Mouse (Mus musculus): ENCODE results near the gene Bmper. TPM values are rescaled to one million over a fixed set of nuclear protein-coding genes. Genes with fewer than 3 reads are reported as not detected.

Gene Bmper
- polyA plus RNA-seq, 1 experiment from 2014 or later, result 30.6 TPM

DNA sequence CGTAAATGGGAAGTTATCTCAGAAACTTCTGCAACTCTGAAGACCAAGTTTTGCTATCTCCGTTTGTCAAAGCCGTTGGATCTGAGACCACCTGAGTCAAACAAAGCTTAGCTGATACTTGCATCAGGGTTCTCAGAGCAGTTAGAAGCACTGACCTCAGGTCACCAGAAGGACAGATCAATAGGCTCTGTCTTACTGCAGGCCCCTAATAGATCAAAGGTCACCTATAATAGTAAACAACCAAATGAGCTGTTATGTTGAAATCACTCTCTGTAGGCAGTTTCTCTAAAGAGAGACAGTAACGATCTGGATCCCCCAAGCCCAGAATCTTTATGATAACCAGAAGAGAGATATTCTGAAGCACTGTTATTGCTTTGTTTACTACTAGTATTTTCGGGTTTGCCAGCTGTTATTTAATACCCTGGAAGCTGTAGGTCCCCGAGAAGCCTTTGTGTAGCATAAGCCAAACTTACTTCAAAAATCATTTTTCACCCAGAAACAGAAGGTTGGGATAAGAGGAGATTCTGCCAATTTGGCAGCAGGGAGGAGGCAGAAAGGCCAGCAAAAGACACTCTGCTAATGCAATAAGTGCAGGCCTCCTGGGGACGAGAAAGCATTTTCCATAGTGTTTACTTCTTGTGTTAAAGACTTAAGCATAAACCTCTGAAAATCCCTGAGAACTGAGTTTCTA is 224.5 kb downstream of the Bmper start:
- ATAC-seq (ENCODE audit: low read depth), result peak; percentile 67

DNA sequence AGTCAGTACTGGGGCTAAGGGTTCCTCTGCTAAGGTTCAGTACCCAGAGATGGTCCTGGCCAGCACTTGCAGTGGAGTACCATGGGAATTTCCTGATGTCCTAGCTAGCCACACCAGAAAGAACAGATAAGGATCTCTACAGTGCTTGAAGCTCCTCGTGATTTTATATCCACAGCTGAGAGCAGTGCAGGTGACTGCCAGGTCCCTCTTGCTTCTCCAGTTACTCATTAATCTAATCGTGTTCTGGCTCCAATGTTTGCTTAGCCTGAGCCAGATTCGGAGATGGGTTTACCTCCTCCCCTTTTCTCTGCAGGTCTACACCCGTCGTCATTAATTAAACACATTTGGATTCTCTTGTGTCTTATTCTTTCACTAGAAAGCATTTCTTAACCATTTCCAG is 230.4 kb downstream of the Bmper start:
- no peak overlapping the region for H3K9ac ChIP-seq (ENCODE audit: low read length)
- no peak overlapping the region for H3K4me3 ChIP-seq (ENCODE audit: low read length)
- H3K36me3 ChIP-seq (ENCODE audit: control insufficient read depth, insufficient read depth, low read length), result no peaks in the 10 kb centered on the region
- no peaks in the 10 kb centered on the region for H3K27me3 ChIP-seq (ENCODE audit: control insufficient read depth, insufficient read depth, low read depth, low read length)
- WGBS, result 28% methylated on average over 5 of the region's 5 CpGs
- no peaks in the 10 kb centered on the region for H3K9me3 ChIP-seq (ENCODE audit: control insufficient read depth, low read length)
- no peak overlapping the region for H3K27ac ChIP-seq (ENCODE audit: low read length)
- peaks cover 3% of the 10 kb centered on the region for H3K4me1 ChIP-seq (replicated peaks; ENCODE audit: control insufficient read depth, insufficient read depth, low read length)
- ATAC-seq (ENCODE audit: low read depth), result peak; percentile 83
- H3K4me2 ChIP-seq (ENCODE audit: low read depth, low read length), result no peak overlapping the region

More for the DNA sequence above, 224.5 kb downstream of the Bmper start:
- Histone ChIP-seq H3K9me3 (ENCODE audit: control insufficient read depth, low read length) (no peaks in the 10 kb centered on the region), H3K4me3 (ENCODE audit: low read length) (no peak overlapping the region), H3K9ac (ENCODE audit: low read length) (no peak overlapping the region), H3K4me2 (ENCODE audit: low read depth, low read length) (no peak overlapping the region), H3K4me1 (replicated peaks; ENCODE audit: control insufficient read depth, insufficient read depth, low read length) (peaks cover 9% of the 10 kb centered on the region), H3K27ac (ENCODE audit: low read length) (peak overlapping the region; percentile 57), H3K27me3 (ENCODE audit: control insufficient read depth, insufficient read depth, low read depth, low read length) (no peaks in the 10 kb centered on the region), H3K36me3 (ENCODE audit: control insufficient read depth, insufficient read depth, low read length) (no peaks in the 10 kb centered on the region)
- 30% methylated on average over 7 of the region's 7 CpGs for WGBS

- H3K4me3 ChIP-seq (ENCODE audit: low read length), result no peak overlapping the region
- no peaks in the 10 kb centered on the region for H3K9me3 ChIP-seq (ENCODE audit: control insufficient read depth, low read length)
- ATAC-seq (ENCODE audit: low read depth), result no peak
- H3K9ac ChIP-seq (ENCODE audit: low read length), result no peak overlapping the region
- no peaks in the 10 kb centered on the region for H3K36me3 ChIP-seq (ENCODE audit: control insufficient read depth, insufficient read depth, low read length)
- H3K4me1 ChIP-seq (replicated peaks; ENCODE audit: control insufficient read depth, insufficient read depth, low read length), result peaks cover 7% of the 10 kb centered on the region
- H3K4me2 ChIP-seq (ENCODE audit: low read depth, low read length), result no peak overlapping the region
- 55% methylated on average over 3 of the region's 3 CpGs for WGBS
- H3K27ac ChIP-seq (ENCODE audit: low read length), result no peak overlapping the region
- H3K27me3 ChIP-seq (ENCODE audit: control insufficient read depth, insufficient read depth, low read depth, low read length), result no peaks in the 10 kb centered on the region
Observed at GRCm38 (mm10) chr9:23457186-23457585, 234.3 kb downstream of the Bmper start.

DNA sequence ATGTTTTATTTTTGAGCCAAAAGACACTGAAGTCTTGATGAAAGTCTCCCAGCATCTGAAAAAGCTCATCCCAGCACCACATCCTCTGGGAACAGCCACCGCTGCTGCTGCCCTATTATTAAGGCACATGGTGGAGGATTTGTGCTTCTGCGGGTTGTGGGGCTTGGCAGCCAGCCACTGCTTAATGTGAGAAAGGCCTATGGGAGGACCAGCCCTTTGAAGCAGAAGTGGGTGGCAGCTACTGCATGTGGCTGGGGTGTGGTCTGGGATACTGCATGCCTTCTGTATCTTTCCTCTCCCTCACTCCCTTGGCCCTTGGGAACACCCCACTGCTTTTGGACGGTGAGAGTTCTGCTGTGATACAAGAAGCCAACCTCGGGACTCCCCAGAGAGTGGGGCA is 237.8 kb downstream of the Bmper start:
- H3K4me3 ChIP-seq (ENCODE audit: low read length), result no peak overlapping the region
- H3K4me2 ChIP-seq (ENCODE audit: low read depth, low read length), result no peak overlapping the region
- no peaks in the 10 kb centered on the region for H3K27me3 ChIP-seq (ENCODE audit: control insufficient read depth, insufficient read depth, low read depth, low read length)
- WGBS, result 37% methylated on average over 4 of the region's 4 CpGs
- H3K4me1 ChIP-seq (replicated peaks; ENCODE audit: control insufficient read depth, insufficient read depth, low read length), result peaks cover 15% of the 10 kb centered on the region
- no peaks in the 10 kb centered on the region for H3K36me3 ChIP-seq (ENCODE audit: control insufficient read depth, insufficient read depth, low read length)
- no peaks in the 10 kb centered on the region for H3K9me3 ChIP-seq (ENCODE audit: control insufficient read depth, low read length)
- no peak overlapping the region for H3K9ac ChIP-seq (ENCODE audit: low read length)
- ATAC-seq (ENCODE audit: low read depth), result peak; percentile 29; the same call in 1 of the 2 replicates
- H3K27ac ChIP-seq (ENCODE audit: low read length), result no peak overlapping the region

DNA sequence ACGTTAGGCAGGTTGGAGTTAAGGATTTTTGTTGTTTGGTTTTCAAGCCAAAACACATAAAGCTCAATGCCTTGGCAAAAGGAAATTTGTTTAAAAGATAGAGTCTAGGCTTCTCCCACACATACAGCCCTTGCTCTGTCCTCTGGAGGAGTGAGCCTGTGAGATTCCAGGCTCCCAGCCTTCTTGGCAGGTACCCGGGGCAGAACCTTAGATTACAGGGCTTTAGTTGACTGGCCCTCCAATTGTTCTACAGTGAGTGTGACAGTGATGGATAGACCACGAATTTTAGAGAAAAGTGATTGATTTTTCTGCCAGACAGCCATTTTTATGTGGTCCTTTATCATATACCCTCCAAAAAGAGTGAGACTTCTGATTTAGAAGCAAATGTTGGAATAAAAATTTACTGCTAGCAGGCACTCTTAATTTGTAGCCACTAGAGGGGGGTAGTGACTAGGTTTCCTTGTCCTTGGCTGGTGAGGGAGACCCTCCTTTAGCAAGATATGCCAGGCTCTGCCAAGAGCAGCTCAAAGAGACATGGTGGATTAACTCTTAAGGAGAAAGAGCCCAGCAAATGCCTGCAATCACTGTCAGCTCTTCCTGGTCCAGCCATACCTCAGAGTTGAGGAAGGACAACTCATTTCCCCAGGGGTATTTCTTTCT is 240.2 kb downstream of the Bmper start:
- Histone ChIP-seq H3K27ac (ENCODE audit: low read length) (no peak overlapping the region), H3K36me3 (ENCODE audit: control insufficient read depth, insufficient read depth, low read length) (no peaks in the 10 kb centered on the region), H3K4me3 (ENCODE audit: low read length) (no peak overlapping the region), H3K4me1 (replicated peaks; ENCODE audit: control insufficient read depth, insufficient read depth, low read length) (peaks cover 11% of the 10 kb centered on the region; the same call in 1 of the 2 replicates), H3K4me2 (ENCODE audit: low read depth, low read length) (no peak overlapping the region), H3K9ac (ENCODE audit: low read length) (no peak overlapping the region), H3K9me3 (ENCODE audit: control insufficient read depth, low read length) (no peaks in the 10 kb centered on the region), H3K27me3 (ENCODE audit: control insufficient read depth, insufficient read depth, low read depth, low read length) (no peaks in the 10 kb centered on the region)
- ATAC-seq (ENCODE audit: low read depth), result no peak
- WGBS, result 43% methylated on average over 3 of the region's 3 CpGs

DNA sequence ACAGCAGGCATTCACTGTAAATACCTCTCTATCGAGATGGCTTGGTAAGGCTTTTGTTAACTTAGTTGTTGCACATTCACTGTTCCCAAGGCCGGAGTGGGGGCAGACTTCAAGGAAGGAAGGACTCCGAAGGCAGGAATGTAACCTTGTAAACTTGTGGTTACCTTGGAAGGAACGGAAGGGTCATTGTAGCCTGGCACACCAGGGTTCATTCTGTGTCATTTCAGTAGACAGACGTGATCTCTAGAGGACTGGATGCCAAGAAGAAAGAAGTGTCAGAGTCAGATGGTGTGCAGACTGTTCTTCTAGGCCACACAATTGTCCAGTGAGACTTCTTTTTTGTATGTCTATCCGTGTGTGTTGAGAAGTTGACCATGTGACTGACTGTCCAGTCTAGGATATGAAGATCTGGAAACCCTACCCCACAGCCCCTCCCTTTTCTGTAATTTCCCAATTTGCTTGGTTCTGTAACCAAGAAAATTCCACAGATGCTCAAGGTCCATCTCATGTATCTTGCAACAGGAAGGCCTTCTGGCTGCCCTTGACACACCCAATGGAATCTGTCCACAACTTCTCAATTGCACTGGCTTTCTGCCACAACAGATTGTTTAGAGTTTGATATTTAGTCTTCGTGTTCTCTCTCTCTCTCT is 242.2 kb downstream of the Bmper start:
- Histone ChIP-seq H3K4me3 (ENCODE audit: low read length) (no peak overlapping the region), H3K36me3 (ENCODE audit: control insufficient read depth, insufficient read depth, low read length) (no peaks in the 10 kb centered on the region), H3K4me2 (ENCODE audit: low read depth, low read length) (no peak overlapping the region), H3K4me1 (replicated peaks; ENCODE audit: control insufficient read depth, insufficient read depth, low read length) (peaks cover 17% of the 10 kb centered on the region; the same call in 1 of the 2 replicates), H3K9me3 (ENCODE audit: control insufficient read depth, low read length) (no peaks in the 10 kb centered on the region), H3K27ac (ENCODE audit: low read length) (no peak overlapping the region), H3K27me3 (ENCODE audit: control insufficient read depth, insufficient read depth, low read depth, low read length) (no peaks in the 10 kb centered on the region), H3K9ac (ENCODE audit: low read length) (no peak overlapping the region)
- WGBS, result 58% methylated on average over 7 of the region's 7 CpGs
- ATAC-seq (ENCODE audit: low read depth), result peak; percentile 46

DNA sequence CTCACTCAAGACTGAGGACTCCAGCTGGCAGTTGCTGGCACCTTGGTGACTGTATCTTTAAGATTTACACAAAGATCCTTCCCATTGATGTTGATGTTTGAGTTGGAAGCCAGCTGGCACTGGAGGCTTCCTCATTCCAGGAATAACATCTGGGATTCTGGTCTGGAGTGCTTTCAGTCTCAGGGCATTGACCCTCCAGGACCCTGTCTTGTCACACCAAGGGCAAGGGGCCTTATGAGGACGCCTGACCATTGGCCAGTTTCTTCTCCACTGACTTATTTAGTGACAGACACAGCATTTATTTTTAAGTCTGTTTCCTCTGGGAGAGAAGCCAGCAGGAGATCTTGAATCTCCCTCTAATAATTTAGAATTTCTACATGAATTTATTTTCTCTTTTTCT is 247.0 kb downstream of the Bmper start:
- ATAC-seq (ENCODE audit: low read depth), result peak; percentile 75
- Histone ChIP-seq H3K4me3 (ENCODE audit: low read length) (no peak overlapping the region), H3K4me1 (replicated peaks; ENCODE audit: control insufficient read depth, insufficient read depth, low read length) (peaks cover 10% of the 10 kb centered on the region; the same call in 1 of the 2 replicates), H3K9me3 (ENCODE audit: control insufficient read depth, low read length) (no peaks in the 10 kb centered on the region), H3K27me3 (ENCODE audit: control insufficient read depth, insufficient read depth, low read depth, low read length) (no peaks in the 10 kb centered on the region), H3K36me3 (ENCODE audit: control insufficient read depth, insufficient read depth, low read length) (no peaks in the 10 kb centered on the region), H3K9ac (ENCODE audit: low read length) (no peak overlapping the region), H3K4me2 (ENCODE audit: low read depth, low read length) (no peak overlapping the region), H3K27ac (ENCODE audit: low read length) (no peak overlapping the region)
- WGBS, result 27% methylated on average over 1 of the region's 1 CpGs

DNA sequence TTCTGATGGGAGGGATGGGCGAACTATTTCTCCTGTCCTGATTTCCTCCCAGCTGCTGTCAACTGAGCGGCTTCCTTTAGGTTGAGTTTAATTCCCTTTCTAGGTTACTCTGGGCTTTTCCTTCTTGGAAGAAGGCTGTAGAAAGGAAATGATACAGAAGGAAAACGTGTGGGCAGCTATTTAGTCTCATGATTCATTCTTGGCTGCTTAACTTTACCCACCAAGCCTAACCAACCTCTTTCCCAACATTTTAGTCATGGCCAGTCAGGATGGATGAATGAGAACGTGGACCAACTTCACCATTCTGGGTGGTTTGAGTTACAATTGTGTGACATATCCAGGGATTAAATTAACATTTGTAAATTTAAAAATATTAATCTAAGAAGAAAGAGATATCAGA is 263.0 kb downstream of the Bmper start:
- WGBS, result 70% methylated on average over 4 of the region's 4 CpGs

DNA sequence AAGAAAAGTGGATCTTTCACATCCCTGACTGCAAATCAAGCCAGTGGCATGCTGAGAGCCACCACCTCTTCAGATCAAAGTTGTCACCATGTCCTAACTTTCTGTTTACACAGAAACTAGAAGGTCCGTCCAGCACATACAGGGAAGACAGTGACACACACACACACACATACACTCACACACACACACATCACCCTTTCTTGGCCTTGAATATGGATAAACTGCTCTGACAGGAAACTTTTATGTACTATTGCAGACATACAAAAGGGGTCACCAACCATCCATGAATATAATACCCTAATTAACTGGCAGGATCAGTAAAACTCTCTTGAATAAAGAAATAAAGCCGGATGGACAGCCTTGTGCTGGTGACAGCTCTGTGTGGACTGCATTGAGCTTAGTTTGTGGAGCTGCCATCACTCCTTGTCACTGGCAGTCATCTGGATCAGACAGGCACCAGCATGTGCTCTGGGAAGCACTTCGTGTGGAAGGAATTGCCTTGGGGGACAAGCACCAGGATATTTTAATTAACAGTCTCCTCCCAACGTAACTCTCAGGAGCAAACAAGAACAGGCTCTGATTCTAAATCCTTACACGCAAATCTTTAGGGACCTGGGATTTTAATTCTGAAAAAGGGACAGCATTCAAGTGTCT is 264.0 kb downstream of the Bmper start:
- no peak overlapping the region for H3K9ac ChIP-seq (ENCODE audit: low read length)
- 0 out of 2 replicates have a peak, but pooled peaks cover 2% of the 10 kb centered on the region for H3K4me1 ChIP-seq (replicated peaks; ENCODE audit: control insufficient read depth, insufficient read depth, low read length)
- WGBS, result 54% methylated on average over 5 of the region's 5 CpGs
- H3K36me3 ChIP-seq (ENCODE audit: control insufficient read depth, insufficient read depth, low read length), result no peaks in the 10 kb centered on the region
- ATAC-seq (ENCODE audit: low read depth), result no peak
- H3K9me3 ChIP-seq (ENCODE audit: control insufficient read depth, low read length), result no peaks in the 10 kb centered on the region
- no peak overlapping the region for H3K4me2 ChIP-seq (ENCODE audit: low read depth, low read length)
- no peaks in the 10 kb centered on the region for H3K27me3 ChIP-seq (ENCODE audit: control insufficient read depth, insufficient read depth, low read depth, low read length)
- H3K27ac ChIP-seq (ENCODE audit: low read length), result no peak overlapping the region
- H3K4me3 ChIP-seq (ENCODE audit: low read length), result no peak overlapping the region

More for the DNA sequence above, 263.0 kb downstream of the Bmper start:
- Histone ChIP-seq H3K9me3 (ENCODE audit: control insufficient read depth, low read length) (no peaks in the 10 kb centered on the region), H3K27me3 (ENCODE audit: control insufficient read depth, insufficient read depth, low read depth, low read length) (no peaks in the 10 kb centered on the region), H3K4me3 (ENCODE audit: low read length) (no peak overlapping the region), H3K4me1 (replicated peaks; ENCODE audit: control insufficient read depth, insufficient read depth, low read length) (0 out of 2 replicates have a peak, but pooled peaks cover 2% of the 10 kb centered on the region), H3K27ac (ENCODE audit: low read length) (no peak overlapping the region), H3K36me3 (ENCODE audit: control insufficient read depth, insufficient read depth, low read length) (no peaks in the 10 kb centered on the region), H3K9ac (ENCODE audit: low read length) (no peak overlapping the region), H3K4me2 (ENCODE audit: low read depth, low read length) (no peak overlapping the region)
- no peak for ATAC-seq (ENCODE audit: low read depth)

All from lung, embryonic 16.5 days (tissue).